Mouse (Mus musculus) neural tube, embryonic 13.5 days (tissue): ENCODE measurements around the gene Fam129a. TPM values are rescaled to one million over a fixed set of nuclear protein-coding genes. Genes with fewer than 3 reads are reported as not detected.

Experiments
- ATAC-seq: fragments of 200-750 bp; cut with Nextera tagmentation; 2 replicates; pipeline ENCODE4 v1.8.0; 2017; ENCODE audit warnings: low read depth, mild to moderate bottlenecking, moderate TSS enrichment, moderate library complexity
- H3K27ac ChIP-seq: fragments of 300-500 bp; sonication (generic); replicated peaks from 2 replicates; pipeline ENCODE4 v1.5.1; 2015; ENCODE audit warnings: moderate library complexity, mild to moderate bottlenecking, inconsistent platforms
- H3K27me3 ChIP-seq: fragments of 300-500 bp; sonication (generic); 2 replicates; pipeline ENCODE4 v1.6.1; 2015; ENCODE audit warnings: mild to moderate bottlenecking, inconsistent platforms
- H3K36me3 ChIP-seq: fragments of 300-500 bp; sonication (generic); 2 replicates; pipeline ENCODE4 v1.6.1; 2015; ENCODE audit warnings: mild to moderate bottlenecking, inconsistent platforms
- H3K4me1 ChIP-seq: fragments of 300-500 bp; sonication (generic); replicated peaks from 2 replicates; pipeline ENCODE4 v1.6.1; 2015; ENCODE audit warnings: inconsistent platforms
- H3K4me2 ChIP-seq: fragments of 300-500 bp; sonication (generic); 2 replicates; pipeline ENCODE4 v1.6.1; 2015; ENCODE audit warnings: inconsistent platforms, mild to moderate bottlenecking, moderate library complexity
- H3K4me3 ChIP-seq: fragments of 300-500 bp; sonication (generic); 2 replicates; pipeline ENCODE4 v1.5.1; 2015; ENCODE audit warnings: mild to moderate bottlenecking, inconsistent platforms
- H3K9ac ChIP-seq: fragments of 300-500 bp; sonication (generic); 2 replicates; pipeline ENCODE4 v1.6.1; 2015; ENCODE audit warnings: moderate library complexity, mild to moderate bottlenecking, inconsistent platforms
- H3K9me3 ChIP-seq: fragments of 300-500 bp; sonication (generic); 2 replicates; pipeline ENCODE4 v1.6.1; 2016; ENCODE audit warnings: inconsistent platforms
- WGBS: fragments of 180-500 bp; shearing (Covaris S2); methylation state at CpG from one replicate; pipeline ENCODE4 v1.1.7; 2015; 5-methylcytosine and 5-hydroxymethylcytosine counted together
- polyA plus RNA-seq: library from polyadenylated mRNA; unstranded; fragments of >200 nt; fragmentation: Nextera tagmentation; extraction: Ambion mirVana; gene quantifications from 2 replicates; pipeline ENCODE4 v1.2.1, GENCODE M21; 2015

The Fam129a gene
- 4.1 and 5.9 TPM in 2 replicates for polyA plus RNA-seq

GRCm38 (mm10) chr1:151570981-151571837 is at the start of gene Fam129a:
Gene Fam129a, plus strand, starts transcription at chr1:151571186.
- Histone ChIP-seq H3K4me3 (peak within 1 kb of the TSS; percentile 41), H3K27ac (no peak within 1 kb of the TSS), H3K4me1 (peaks cover 11% of the 10 kb centered on the region), H3K36me3 (no peaks in the 10 kb centered on the region), H3K4me2 (peak within 1 kb of the TSS; percentile 72), H3K9ac (peak within 1 kb of the TSS; percentile 66), H3K27me3 (peaks cover 38% of the 10 kb centered on the region), H3K9me3 (no peaks in the 10 kb centered on the region)
- ATAC-seq = peak; percentile 37; the same call in 1 of the 2 replicates
- WGBS = 4% methylated on average over 46 of the region's 46 CpGs

GRCm38 (mm10) chr1:151526701-151527100 is 44.3 kb upstream of the Fam129a start:
- H3K4me3 ChIP-seq = no peak overlapping the region
- H3K9ac ChIP-seq = no peak overlapping the region
- no peak overlapping the region for H3K27ac ChIP-seq
- no peaks in the 10 kb centered on the region for H3K36me3 ChIP-seq
- no peaks in the 10 kb centered on the region; the same call in 1 of the 2 replicates for H3K9me3 ChIP-seq
- H3K4me2 ChIP-seq = no peak overlapping the region
- H3K27me3 ChIP-seq = no peaks in the 10 kb centered on the region
- ATAC-seq = no peak
- 66% methylated on average over 3 of the region's 3 CpGs for WGBS
- no peaks in the 10 kb centered on the region for H3K4me1 ChIP-seq

- H3K27ac ChIP-seq = no peak overlapping the region
- no peak for ATAC-seq
- 77% methylated on average over 6 of the region's 6 CpGs for WGBS
- H3K4me3 ChIP-seq = no peak overlapping the region
- no peaks in the 10 kb centered on the region for H3K36me3 ChIP-seq
- H3K4me1 ChIP-seq = no peaks in the 10 kb centered on the region
- no peak overlapping the region for H3K4me2 ChIP-seq
- H3K9ac ChIP-seq = no peak overlapping the region
- no peaks in the 10 kb centered on the region for H3K9me3 ChIP-seq
- no peaks in the 10 kb centered on the region for H3K27me3 ChIP-seq
Measured at GRCm38 (mm10) chr1:151543796-151544477, 27.0 kb upstream of the Fam129a start.

- Histone ChIP-seq H3K9me3 (no peaks in the 10 kb centered on the region), H3K9ac (no peak overlapping the region), H3K4me1 (no peaks in the 10 kb centered on the region), H3K27me3 (no peaks in the 10 kb centered on the region), H3K27ac (no peak overlapping the region), H3K36me3 (no peaks in the 10 kb centered on the region), H3K4me2 (no peak overlapping the region), H3K4me3 (no peak overlapping the region)
- no peak for ATAC-seq
- WGBS = 68% methylated on average over 3 of the region's 3 CpGs
Measured at GRCm38 (mm10) chr1:151544581-151544980, 26.4 kb upstream of the Fam129a start.

GRCm38 (mm10) chr1:151545571-151545970 is 25.4 kb upstream of the Fam129a start:
- no peak overlapping the region for H3K4me2 ChIP-seq
- no peak overlapping the region for H3K4me3 ChIP-seq
- H3K36me3 ChIP-seq = no peaks in the 10 kb centered on the region
- H3K27ac ChIP-seq = no peak overlapping the region
- no peak for ATAC-seq
- H3K9ac ChIP-seq = no peak overlapping the region
- H3K4me1 ChIP-seq = no peaks in the 10 kb centered on the region
- H3K27me3 ChIP-seq = no peaks in the 10 kb centered on the region
- H3K9me3 ChIP-seq = no peaks in the 10 kb centered on the region
- WGBS = 89% methylated on average over 7 of the region's 7 CpGs

GRCm38 (mm10) chr1:151548896-151549610 is 21.9 kb upstream of the Fam129a start:
- Histone ChIP-seq H3K4me2 (no peak overlapping the region), H3K4me3 (no peak overlapping the region), H3K9me3 (no peaks in the 10 kb centered on the region), H3K4me1 (peaks cover 7% of the 10 kb centered on the region; the same call in 1 of the 2 replicates), H3K36me3 (no peaks in the 10 kb centered on the region), H3K9ac (no peak overlapping the region), H3K27ac (no peak overlapping the region), H3K27me3 (no peaks in the 10 kb centered on the region)
- 72% methylated on average over 8 of the region's 8 CpGs for WGBS
- ATAC-seq = no peak

GRCm38 (mm10) chr1:151549794-151550193 is 21.2 kb upstream of the Fam129a start:
- H3K4me2 ChIP-seq = no peak overlapping the region
- ATAC-seq = no peak
- H3K27me3 ChIP-seq = no peaks in the 10 kb centered on the region
- 72% methylated on average over 7 of the region's 7 CpGs for WGBS
- H3K36me3 ChIP-seq = no peaks in the 10 kb centered on the region
- no peak overlapping the region for H3K9ac ChIP-seq
- no peak overlapping the region for H3K27ac ChIP-seq
- no peak overlapping the region for H3K4me3 ChIP-seq
- H3K4me1 ChIP-seq = peaks cover 7% of the 10 kb centered on the region; the same call in 1 of the 2 replicates
- H3K9me3 ChIP-seq = no peaks in the 10 kb centered on the region

GRCm38 (mm10) chr1:151550587-151551479 is 20.2 kb upstream of the Fam129a start:
- Histone ChIP-seq H3K4me3 (no peak overlapping the region), H3K9ac (no peak overlapping the region), H3K9me3 (no peaks in the 10 kb centered on the region), H3K36me3 (no peaks in the 10 kb centered on the region), H3K27ac (no peak overlapping the region), H3K4me2 (peak overlapping the region; percentile 9; the same call in 1 of the 2 replicates), H3K4me1 (peaks cover 7% of the 10 kb centered on the region; the same call in 1 of the 2 replicates), H3K27me3 (no peaks in the 10 kb centered on the region)
- ATAC-seq = peak; percentile 59
- 35% methylated on average over 19 of the region's 19 CpGs for WGBS

GRCm38 (mm10) chr1:151560536-151560935 is 10.4 kb upstream of the Fam129a start:
- H3K4me3 ChIP-seq = no peak overlapping the region
- ATAC-seq = no peak
- H3K36me3 ChIP-seq = no peaks in the 10 kb centered on the region

GRCm38 (mm10) chr1:151563401-151563800 is 7.6 kb upstream of the Fam129a start:
- Histone ChIP-seq H3K27ac (no peak overlapping the region), H3K4me1 (peaks cover 4% of the 10 kb centered on the region; the same call in 1 of the 2 replicates), H3K27me3 (no peaks in the 10 kb centered on the region), H3K36me3 (no peaks in the 10 kb centered on the region), H3K4me2 (no peak overlapping the region), H3K4me3 (no peak overlapping the region), H3K9me3 (no peaks in the 10 kb centered on the region), H3K9ac (no peak overlapping the region)
- WGBS = 56% methylated on average over 5 of the region's 5 CpGs
- ATAC-seq = no peak

More at GRCm38 (mm10) chr1:151560536-151560935, 10.4 kb upstream of the Fam129a start:
- Histone ChIP-seq H3K4me1 (peaks cover 4% of the 10 kb centered on the region; the same call in 1 of the 2 replicates), H3K4me2 (no peak overlapping the region), H3K9me3 (no peaks in the 10 kb centered on the region), H3K9ac (no peak overlapping the region), H3K27me3 (no peaks in the 10 kb centered on the region), H3K27ac (no peak overlapping the region)
- WGBS = 55% methylated on average over 11 of the region's 11 CpGs

- no peak overlapping the region for H3K27ac ChIP-seq
- H3K27me3 ChIP-seq = no peaks in the 10 kb centered on the region
- H3K9me3 ChIP-seq = no peaks in the 10 kb centered on the region
- H3K36me3 ChIP-seq = no peaks in the 10 kb centered on the region
- H3K4me2 ChIP-seq = no peak overlapping the region
- WGBS = 49% methylated on average over 6 of the region's 6 CpGs
- H3K9ac ChIP-seq = no peak overlapping the region
- H3K4me1 ChIP-seq = peaks cover 4% of the 10 kb centered on the region; the same call in 1 of the 2 replicates
- 0 out of 2 replicates have a peak, but pooled peaks have one; percentile 8 for ATAC-seq
- no peak overlapping the region for H3K4me3 ChIP-seq
Measured at GRCm38 (mm10) chr1:151563893-151564292, 7.1 kb upstream of the Fam129a start.
